Mouse (Mus musculus) cortical plate, adult 2 months (tissue): ENCODE measurements around the gene Dcaf11.

Experiments
- CTCF ChIP-seq: fragments of 200-500 bp; IDR thresholded peaks from 2 replicates; pipeline ENCODE4 v1.5.1; 2011; ENCODE audit warnings: mild to moderate bottlenecking, control low read depth, low read length; ENCODE audit not compliant: insufficient read depth; ENCODE audit errors: extremely low read depth
- POLR2A ChIP-seq: fragments of 200-500 bp; IDR thresholded peaks from 2 replicates; pipeline ENCODE4 v1.6.1; 2011; ENCODE audit warnings: mild to moderate bottlenecking, low read length, control low read depth; ENCODE audit not compliant: insufficient read depth; ENCODE audit errors: extremely low read depth

DNA sequence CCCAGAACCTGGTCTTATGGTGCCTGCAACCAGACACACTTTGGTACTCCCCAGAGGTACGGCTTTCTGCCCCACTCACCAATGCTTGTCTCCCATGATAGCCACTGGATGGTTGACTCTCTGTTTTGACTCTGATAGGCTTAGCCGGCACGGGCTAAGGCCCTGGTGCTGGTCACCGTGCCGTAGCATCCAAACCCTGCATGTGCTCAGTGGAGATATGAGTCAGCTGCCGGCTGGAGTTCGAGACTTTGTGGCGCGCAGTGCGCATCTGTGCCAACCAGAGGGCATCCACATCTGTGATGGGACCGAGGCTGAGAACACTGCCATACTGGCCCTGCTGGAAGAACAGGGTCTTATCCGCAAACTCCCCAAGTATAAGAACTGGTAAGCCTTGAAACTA, 17.5 kb upstream of the Dcaf11 start:
- TF ChIP-seq POLR2A, result no peak
- no peak for TF ChIP-seq CTCF
